Comparison of ENCODE assay signal across 7 mouse cellular contexts in the genomic region with DNA sequence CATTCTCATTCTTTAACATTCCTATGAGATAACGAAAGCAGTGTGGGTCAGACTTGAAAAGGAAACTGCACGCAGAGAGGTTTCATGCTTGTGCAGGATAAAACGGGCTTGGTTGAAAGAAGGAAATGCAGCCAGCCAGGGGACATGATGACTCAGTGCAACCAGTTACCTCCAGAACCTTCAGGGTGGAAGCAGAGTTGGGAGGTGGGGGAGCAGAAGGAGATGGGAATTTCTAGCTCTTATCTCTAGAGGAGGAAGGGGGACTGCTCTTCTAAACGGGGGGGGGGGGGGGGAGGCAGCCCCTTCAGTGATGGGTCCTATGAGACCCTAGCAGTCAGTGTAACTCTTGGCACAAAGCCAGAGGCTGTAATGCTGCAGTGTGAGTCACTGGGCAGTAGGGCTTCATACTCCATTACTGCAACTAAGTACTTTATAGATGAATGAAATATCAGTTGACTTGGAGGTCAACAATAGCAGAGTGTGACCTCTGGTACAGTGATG. TPM values are rescaled to one million over a fixed set of nuclear protein-coding genes. Genes with fewer than 3 reads are reported as not detected.
DNase-seq lines count a peak whose midpoint lies in the region; ATAC-seq lines count a peak whose summit lies in the region.

No protein-coding gene starts in this region.

- no peaks in the 10 kb centered on the region for H3K27me3 ChIP-seq in liver, embryonic 11.5 days (replicated peaks; ENCODE audit: control insufficient read depth, insufficient read depth, low read length)

- no peaks in the 10 kb centered on the region for H3K36me3 ChIP-seq in liver, embryonic 11.5 days (ENCODE audit: control insufficient read depth, insufficient read depth, low read length)

- WGBS in liver, embryonic 11.5 days: 18% methylated on average over 4 of the region's 4 CpGs

- H3K4me1 ChIP-seq in liver, embryonic 11.5 days (replicated peaks; ENCODE audit: control insufficient read depth, insufficient read depth, low read length): peaks cover 5% of the 10 kb centered on the region; the same call in 1 of the 2 replicates

- H3K4me2 ChIP-seq in liver, embryonic 11.5 days: peak overlapping the region; percentile 34

- intact Hi-C loops in heart, postnatal 10 days (cut with DNase I): loop anchor here (2.0 to 10.0 kb wide), 3 partner anchors 39 to 421 kb away; partner anchors contain the start of gene Focad

- H3K4me3 ChIP-seq in liver, embryonic 11.5 days (ENCODE audit: low read depth, low read length): no peak overlapping the region

- peak; percentile 48; the same call in 1 of the 2 replicates for ATAC-seq in liver, embryonic 11.5 days (replicated peaks; ENCODE audit: low FRiP score)

- H3K9ac ChIP-seq in liver, embryonic 11.5 days (ENCODE audit: low read depth, low read length): no peak overlapping the region

- no peaks in the 10 kb centered on the region for H3K9me3 ChIP-seq in liver, embryonic 11.5 days (ENCODE audit: control insufficient read depth, low read length)

- peak; percentile 8 for DNase-seq in ovary, postnatal 36 days (ENCODE audit: low spot score)
- no peak for DNase-seq in ovary, postnatal 14 days (ENCODE audit: low spot score)
- peak; percentile 63 to 66 for DNase-seq in adrenal gland, postnatal 36 days
- DNase-seq in heart, postnatal 10 days: peak; percentile 58 to 59
- DNase-seq in liver, embryonic 11.5 days (ENCODE audit: low spot score): no peak
- peak; percentile 36 for DNase-seq in skeletal muscle tissue, adult 2 months (ENCODE audit: low read depth, low spot score)
- no peak for DNase-seq in spleen, postnatal 36 days (ENCODE audit: low spot score in 2 of 2)

- peak overlapping the region; percentile 28; the same call in 1 of the 2 replicates for H3K27ac ChIP-seq in liver, embryonic 11.5 days (ENCODE audit: low read depth, low read length)

RNA-seq across cellular contexts. Expression of gene Ifnb1, which starts 6.8 kb away (rescaled TPM):
- not detected for total RNA-seq in adrenal gland, postnatal 36 days (2021)
- not detected for total RNA-seq in heart, postnatal 10 days (2021)
- not detected in 2 replicates for polyA plus RNA-seq in liver, embryonic 11.5 days (2014; fragmentation: Nextera tagmentation; extraction: Ambion mirVana)

RNA-seq across cellular contexts. Expression of gene Ifna15, which starts 42.3 kb away (rescaled TPM):
- total RNA-seq in adrenal gland, postnatal 36 days (2021): not detected
- total RNA-seq in heart, postnatal 10 days (2021): not detected
- not detected in 2 replicates for polyA plus RNA-seq in liver, embryonic 11.5 days (2014; fragmentation: Nextera tagmentation; extraction: Ambion mirVana)

RNA-seq across cellular contexts. Expression of gene Ifna14, which starts 55.8 kb away (rescaled TPM):
- total RNA-seq in adrenal gland, postnatal 36 days (2021): not detected
- total RNA-seq in heart, postnatal 10 days (2021): not detected
- not detected in 2 replicates for polyA plus RNA-seq in liver, embryonic 11.5 days (2014; fragmentation: Nextera tagmentation; extraction: Ambion mirVana)

Comparison
In these comparisons a context has a peak if more than half of its experiments do, and no peak if none do; other contexts are left out.
1. DNase-seq: peak in ovary, postnatal 36 days (single experiment), adrenal gland, postnatal 36 days (2 of 2), heart, postnatal 10 days (2 of 2) and skeletal muscle tissue, adult 2 months (single experiment); none in ovary, postnatal 14 days (single experiment), liver, embryonic 11.5 days (single experiment) and spleen, postnatal 36 days (0 of 2).